Mouse (Mus musculus): ENCODE measurements around the gene Tmem268. TPM values are rescaled to one million over a fixed set of nuclear protein-coding genes. Genes with fewer than 3 reads are reported as not detected.

Gene Tmem268
- polyA plus RNA-seq, 1 experiment = 13.8 TPM

- no peak for TF ChIP-seq CTCF (IDR thresholded peaks at IDR 0.05; ENCODE audit: extremely low read depth, insufficient read depth, insufficient read length, insufficient replicate concordance)
- no peak for TF ChIP-seq POLR2A (IDR thresholded peaks at IDR 0.05; ENCODE audit: low read depth, low read length)
- peaks cover 5% of the 10 kb centered on the region for H3K36me3 ChIP-seq (ENCODE audit: control insufficient read depth, insufficient read depth, low read length)
- H3K27ac ChIP-seq (ENCODE audit: insufficient read depth, low read length) = peak overlapping the region; percentile 83
- peaks cover 10% of the 10 kb centered on the region; the same call in 1 of the 2 replicates for H3K4me1 ChIP-seq (ENCODE audit: control insufficient read depth, insufficient read depth, insufficient read length)
- DNase-seq (ENCODE audit: low read depth in 1 of 2, low spot score in 2 of 2) = no peak
- peak overlapping the region; percentile 68 for H3K4me3 ChIP-seq (ENCODE audit: extremely low read depth, insufficient read depth, insufficient read length)
- no peaks in the 10 kb centered on the region for H3K27me3 ChIP-seq (ENCODE audit: control insufficient read depth, insufficient read depth, low read length)
- WGBS = 24% methylated on average over 26 of the region's 26 CpGs
These were observed 13.2 kb upstream of the Tmem268 start for GRCm38 (mm10) chr4:63545231-63545958.

GRCm38 (mm10) chr4:63546441-63547055 is 12.0 kb upstream of the Tmem268 start:
- H3K4me1 ChIP-seq (ENCODE audit: control insufficient read depth, insufficient read depth, insufficient read length) = peaks cover 10% of the 10 kb centered on the region; the same call in 1 of the 2 replicates
- TF ChIP-seq POLR2A (IDR thresholded peaks at IDR 0.05; ENCODE audit: low read depth, low read length) = no peak
- no peak for TF ChIP-seq CTCF (IDR thresholded peaks at IDR 0.05; ENCODE audit: extremely low read depth, insufficient read depth, insufficient read length, insufficient replicate concordance)
- no peak overlapping the region for H3K27ac ChIP-seq (ENCODE audit: insufficient read depth, low read length)
- WGBS = 83% methylated on average over 6 of the region's 6 CpGs
- H3K4me3 ChIP-seq (ENCODE audit: extremely low read depth, insufficient read depth, insufficient read length) = no peak overlapping the region
- peaks cover 13% of the 10 kb centered on the region for H3K36me3 ChIP-seq (ENCODE audit: control insufficient read depth, insufficient read depth, low read length)
- DNase-seq (ENCODE audit: low read depth in 1 of 2, low spot score in 2 of 2) = no peak
- no peaks in the 10 kb centered on the region for H3K27me3 ChIP-seq (ENCODE audit: control insufficient read depth, insufficient read depth, low read length)

GRCm38 (mm10) chr4:63547799-63548198 is 10.8 kb upstream of the Tmem268 start:
- Histone ChIP-seq H3K4me3 (ENCODE audit: extremely low read depth, insufficient read depth, insufficient read length) (no peak overlapping the region), H3K4me1 (ENCODE audit: control insufficient read depth, insufficient read depth, insufficient read length) (peaks cover 10% of the 10 kb centered on the region; the same call in 1 of the 2 replicates), H3K27ac (ENCODE audit: insufficient read depth, low read length) (no peak overlapping the region), H3K36me3 (ENCODE audit: control insufficient read depth, insufficient read depth, low read length) (peaks cover 21% of the 10 kb centered on the region), H3K27me3 (ENCODE audit: control insufficient read depth, insufficient read depth, low read length) (no peaks in the 10 kb centered on the region)
- WGBS = 44% methylated on average over 1 of the region's 1 CpGs
- DNase-seq (ENCODE audit: low read depth in 1 of 2, low spot score in 2 of 2) = no peak
- TF ChIP-seq CTCF (IDR thresholded peaks at IDR 0.05; ENCODE audit: extremely low read depth, insufficient read depth, insufficient read length, insufficient replicate concordance) = no peak
- TF ChIP-seq POLR2A (IDR thresholded peaks at IDR 0.05; ENCODE audit: low read depth, low read length) = no peak

- H3K4me3 ChIP-seq (ENCODE audit: extremely low read depth, insufficient read depth, insufficient read length) = no peak overlapping the region
- H3K27me3 ChIP-seq (ENCODE audit: control insufficient read depth, insufficient read depth, low read length) = no peaks in the 10 kb centered on the region
- H3K4me1 ChIP-seq (ENCODE audit: control insufficient read depth, insufficient read depth, insufficient read length) = peaks cover 9% of the 10 kb centered on the region; the same call in 1 of the 2 replicates
- no peak for TF ChIP-seq POLR2A (IDR thresholded peaks at IDR 0.05; ENCODE audit: low read depth, low read length)
- TF ChIP-seq CTCF (IDR thresholded peaks at IDR 0.05; ENCODE audit: extremely low read depth, insufficient read depth, insufficient read length, insufficient replicate concordance) = no peak
- peaks cover 22% of the 10 kb centered on the region for H3K36me3 ChIP-seq (ENCODE audit: control insufficient read depth, insufficient read depth, low read length)
- no peak for DNase-seq (ENCODE audit: low read depth in 1 of 2, low spot score in 2 of 2)
- H3K27ac ChIP-seq (ENCODE audit: insufficient read depth, low read length) = no peak overlapping the region
- WGBS = 55% methylated on average over 3 of the region's 3 CpGs
These were observed 10.1 kb upstream of the Tmem268 start for GRCm38 (mm10) chr4:63548491-63548890.

GRCm38 (mm10) chr4:63550908-63551307 is 7.7 kb upstream of the Tmem268 start:
- TF ChIP-seq CTCF (IDR thresholded peaks at IDR 0.05; ENCODE audit: extremely low read depth, insufficient read depth, insufficient read length, insufficient replicate concordance) (no peak), POLR2A (IDR thresholded peaks at IDR 0.05; ENCODE audit: low read depth, low read length) (no peak)
- peaks cover 22% of the 10 kb centered on the region for H3K36me3 ChIP-seq (ENCODE audit: control insufficient read depth, insufficient read depth, low read length)
- 93% methylated on average over 3 of the region's 3 CpGs for WGBS

GRCm38 (mm10) chr4:63552865-63553264 is 5.7 kb upstream of the Tmem268 start:
- peaks cover 22% of the 10 kb centered on the region for H3K36me3 ChIP-seq (ENCODE audit: control insufficient read depth, insufficient read depth, low read length)
- 89% methylated on average over 1 of the region's 1 CpGs for WGBS
- TF ChIP-seq CTCF (IDR thresholded peaks at IDR 0.05; ENCODE audit: extremely low read depth, insufficient read depth, insufficient read length, insufficient replicate concordance) (no peak), POLR2A (IDR thresholded peaks at IDR 0.05; ENCODE audit: low read depth, low read length) (no peak)

More at GRCm38 (mm10) chr4:63550908-63551307, 7.7 kb upstream of the Tmem268 start:
- Histone ChIP-seq H3K27ac (ENCODE audit: insufficient read depth, low read length) (no peak overlapping the region), H3K27me3 (ENCODE audit: control insufficient read depth, insufficient read depth, low read length) (no peaks in the 10 kb centered on the region), H3K4me1 (ENCODE audit: control insufficient read depth, insufficient read depth, insufficient read length) (peaks cover 2% of the 10 kb centered on the region; the same call in 1 of the 2 replicates), H3K4me3 (ENCODE audit: extremely low read depth, insufficient read depth, insufficient read length) (no peak overlapping the region)
- DNase-seq (ENCODE audit: low read depth in 1 of 2, low spot score in 2 of 2) = no peak

More at GRCm38 (mm10) chr4:63552865-63553264, 5.7 kb upstream of the Tmem268 start:
- Histone ChIP-seq H3K27me3 (ENCODE audit: control insufficient read depth, insufficient read depth, low read length) (no peaks in the 10 kb centered on the region), H3K4me1 (ENCODE audit: control insufficient read depth, insufficient read depth, insufficient read length) (peaks cover 12% of the 10 kb centered on the region; the same call in 1 of the 2 replicates), H3K27ac (ENCODE audit: insufficient read depth, low read length) (no peak overlapping the region), H3K4me3 (ENCODE audit: extremely low read depth, insufficient read depth, insufficient read length) (no peak overlapping the region)
- DNase-seq (ENCODE audit: low read depth in 1 of 2, low spot score in 2 of 2) = no peak
